Mouse (Mus musculus): Measurements from ENCODE around the gene Slc38a7. TPM values are rescaled to one million over a fixed set of nuclear protein-coding genes. Genes with fewer than 3 reads are reported as not detected.
"Not testable (repeated sequence)": the region's sequence is repeated elsewhere in the genome, so short reads cannot be mapped to it uniquely, and the experiment has no call there.

Slc38a7 gene
- polyA plus RNA-seq, 1 experiment from 2014 or later: 14.1 TPM

GRCm38 (mm10) chr8:95800353-95800752, 53.0 kb downstream of the Slc38a7 start:
- Histone ChIP-seq H3K4me2 (no peak overlapping the region), H3K36me3 (ENCODE audit: insufficient read depth) (peaks cover 44% of the 10 kb centered on the region), H3K9ac (no peak overlapping the region), H3K9me3 (ENCODE audit: low read depth, low read length) (no peaks in the 10 kb centered on the region), H3K27me3 (ENCODE audit: insufficient read depth, low read length) (no peaks in the 10 kb centered on the region), H3K27ac (ENCODE audit: low read depth) (no peak overlapping the region), H3K4me3 (ENCODE audit: low read depth, low read length) (no peak overlapping the region), H3K4me1 (ENCODE audit: insufficient read depth) (peaks cover 2% of the 10 kb centered on the region; the same call in 1 of the 2 replicates)
- ATAC-seq (ENCODE audit: insufficient read depth) (no peak), DNase-seq (no peak)
- TF ChIP-seq CTCF (IDR thresholded peaks at IDR 0.05; ENCODE audit: low read depth): no peak
- 69% methylated on average over 3 of the region's 3 CpGs for WGBS

GRCm38 (mm10) chr8:95799891-95800290, 53.4 kb downstream of the Slc38a7 start:
- Histone ChIP-seq H3K4me1 (ENCODE audit: insufficient read depth) (no peaks in the 10 kb centered on the region), H3K4me3 (ENCODE audit: low read depth, low read length) (no peak overlapping the region), H3K9ac (no peak overlapping the region), H3K4me2 (no peak overlapping the region), H3K9me3 (ENCODE audit: low read depth, low read length) (no peaks in the 10 kb centered on the region), H3K36me3 (ENCODE audit: insufficient read depth) (peaks cover 41% of the 10 kb centered on the region), H3K27me3 (ENCODE audit: insufficient read depth, low read length) (no peaks in the 10 kb centered on the region), H3K27ac (ENCODE audit: low read depth) (no peak overlapping the region)
- ATAC-seq (ENCODE audit: insufficient read depth): no peak
- 81% methylated on average over 1 of the region's 1 CpGs for WGBS
- no peak for TF ChIP-seq CTCF (IDR thresholded peaks at IDR 0.05; ENCODE audit: low read depth)
- DNase-seq: no peak

- Histone ChIP-seq H3K9me3 (ENCODE audit: low read depth, low read length) (no peaks in the 10 kb centered on the region), H3K36me3 (ENCODE audit: insufficient read depth) (peaks cover 36% of the 10 kb centered on the region), H3K4me3 (ENCODE audit: low read depth, low read length) (no peak overlapping the region), H3K4me2 (no peak overlapping the region), H3K27ac (ENCODE audit: low read depth) (no peak overlapping the region), H3K27me3 (ENCODE audit: insufficient read depth, low read length) (no peaks in the 10 kb centered on the region), H3K9ac (no peak overlapping the region), H3K4me1 (ENCODE audit: insufficient read depth) (no peaks in the 10 kb centered on the region)
- no peak for ATAC-seq (ENCODE audit: insufficient read depth)
- 94% methylated on average over 6 of the region's 6 CpGs for WGBS
- DNase-seq: no peak
- TF ChIP-seq CTCF (IDR thresholded peaks at IDR 0.05; ENCODE audit: low read depth): no peak
These were observed 54.2 kb downstream of the Slc38a7 start for GRCm38 (mm10) chr8:95799117-95799516.

- not testable (repeated sequence) for DNase-seq; H3K9ac ChIP-seq; H3K4me1 ChIP-seq (ENCODE audit: insufficient read depth); ATAC-seq (ENCODE audit: insufficient read depth); H3K9me3 ChIP-seq (ENCODE audit: low read depth, low read length); H3K27ac ChIP-seq (ENCODE audit: low read depth); H3K27me3 ChIP-seq (ENCODE audit: insufficient read depth, low read length); H3K4me2 ChIP-seq; H3K4me3 ChIP-seq (ENCODE audit: low read depth, low read length)
- peaks cover 23% of the 10 kb centered on the region for H3K36me3 ChIP-seq (ENCODE audit: insufficient read depth)
- 88% methylated on average over 5 of the region's 5 CpGs for WGBS
These were observed 57.8 kb downstream of the Slc38a7 start for GRCm38 (mm10) chr8:95795333-95796061.

Other genes with a start within 250 kb of the Slc38a7 start
- 26.5 and 31.6 TPM in 2 replicates for gene Gins3, start 220.1 kb downstream of the Slc38a7 start, polyA plus RNA-seq (2014; fragmentation: Nextera tagmentation; extraction: Ambion mirVana)
- gene Ndrg4, start 176.6 kb downstream of the Slc38a7 start, polyA plus RNA-seq (2014; fragmentation: Nextera tagmentation; extraction: Ambion mirVana): 11.4 and 14.6 TPM in 2 replicates
- 19.9 and 20.4 TPM in 2 replicates for gene Setd6, start 137.7 kb downstream of the Slc38a7 start, polyA plus RNA-seq (2014; fragmentation: Nextera tagmentation; extraction: Ambion mirVana)
- gene Cnot1, start 46.1 kb downstream of the Slc38a7 start, polyA plus RNA-seq (2014; fragmentation: Nextera tagmentation; extraction: Ambion mirVana): 123 and 131 TPM in 2 replicates
- 347 and 362 TPM in 2 replicates for gene Sap18b, start 28.2 kb downstream of the Slc38a7 start, polyA plus RNA-seq (2014; fragmentation: Nextera tagmentation; extraction: Ambion mirVana)
- 59.5 and 62.0 TPM in 2 replicates for gene Got2, start 35.0 kb upstream of the Slc38a7 start, polyA plus RNA-seq (2014; fragmentation: Nextera tagmentation; extraction: Ambion mirVana)

Measured in lung, embryonic 14.5 days (tissue).